Mouse (Mus musculus) bone marrow macrophage, adult 2 months (primary cell): Measurements from ENCODE around the gene Dnajb8.

Source experiments
- CTCF ChIP-seq: IDR thresholded peaks from 2 replicates; pipeline ENCODE4 v1.5.1; 2012; ENCODE audit warnings: low read depth, mild to moderate bottlenecking, low read length, moderate library complexity
- POLR2A ChIP-seq: IDR thresholded peaks from 2 replicates; pipeline ENCODE4 v1.6.1; 2012; ENCODE audit warnings: mild to moderate bottlenecking, low read depth, low read length, borderline replicate concordance

DNA sequence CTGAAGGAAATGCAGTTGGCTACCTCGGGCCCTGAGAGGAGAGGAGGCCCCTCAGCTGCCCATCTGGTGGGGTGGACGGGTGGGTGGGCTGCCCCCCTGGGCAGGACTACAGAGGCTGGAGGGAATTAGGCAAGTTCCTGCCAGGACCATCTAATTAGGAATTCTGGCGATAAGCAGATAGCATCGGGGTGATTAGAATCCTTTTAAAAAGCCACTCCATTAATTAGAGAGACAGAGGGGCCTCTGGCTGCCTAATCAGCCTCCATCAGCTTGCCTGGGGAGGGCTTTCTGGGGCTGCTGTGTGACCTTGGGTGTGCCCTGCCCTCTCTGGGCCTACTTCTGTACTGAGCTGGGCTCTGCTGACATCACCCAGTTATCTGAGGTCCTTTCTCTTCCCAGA is 3.0 kb upstream of the Dnajb8 start:
- TF ChIP-seq CTCF (no peak), POLR2A (no peak)
